Mouse (Mus musculus) CD8-positive naive resting alpha-beta T cell, adult 2 months (primary cell): ENCODE results near the gene Tmem198.

Experiments used
- DNase-seq, 2 experiments: peaks; one replicate each; pipeline ENCODE4 v3.0.0; 2022; ENCODE audit warnings: low read depth in 2 of 2, low spot score in 2 of 2

The Tmem198 gene

GRCm38 (mm10) chr1:75478916-75479634, at the start of gene Tmem198, which contains the start of gene Chpf:
TSS of gene Tmem198 (plus strand) at chr1:75479532.
TSS of gene Chpf (minus strand) at chr1:75479307.
- peak; percentile 93 to 95 for DNase-seq

GRCm38 (mm10) chr1:75435475-75436328, 43.6 kb upstream of the Tmem198 start, which contains the start of gene Gmppa:
TSS of gene Gmppa (plus strand) at chr1:75435930.
- DNase-seq: peak; percentile 38 to 54

GRCm38 (mm10) chr1:75438782-75439181, 40.5 kb upstream of the Tmem198 start:
- no peak for DNase-seq

GRCm38 (mm10) chr1:75440661-75441060, 38.7 kb upstream of the Tmem198 start:
- no peak for DNase-seq

GRCm38 (mm10) chr1:75441471-75441996, 37.8 kb upstream of the Tmem198 start:
- no peak for DNase-seq

- DNase-seq: no peak
Measured at GRCm38 (mm10) chr1:75442171-75442570, 37.2 kb upstream of the Tmem198 start.

GRCm38 (mm10) chr1:75442811-75443210, 36.5 kb upstream of the Tmem198 start:
- no peak for DNase-seq

- no peak for DNase-seq
Measured at GRCm38 (mm10) chr1:75443247-75444024, 35.9 kb upstream of the Tmem198 start.

- DNase-seq: no peak
Measured at GRCm38 (mm10) chr1:75444208-75444607, 35.1 kb upstream of the Tmem198 start.

GRCm38 (mm10) chr1:75445141-75445701, 34.1 kb upstream of the Tmem198 start:
- no peak for DNase-seq

GRCm38 (mm10) chr1:75445751-75446611, 33.4 kb upstream of the Tmem198 start:
- peak; percentile 69 to 70 for DNase-seq

GRCm38 (mm10) chr1:75446656-75447055, 32.7 kb upstream of the Tmem198 start:
- no peak for DNase-seq

GRCm38 (mm10) chr1:75447265-75448051, 31.9 kb upstream of the Tmem198 start:
- DNase-seq: no peak

- no peak for DNase-seq
Measured at GRCm38 (mm10) chr1:75448052-75448431, 31.3 kb upstream of the Tmem198 start.

- DNase-seq: no peak
Measured at GRCm38 (mm10) chr1:75448937-75449336, 30.4 kb upstream of the Tmem198 start.

GRCm38 (mm10) chr1:75449377-75450135, 29.8 kb upstream of the Tmem198 start:
- DNase-seq: no peak

GRCm38 (mm10) chr1:75450314-75451005, 28.9 kb upstream of the Tmem198 start, which contains the start of gene Asic4:
TSS of gene Asic4 (plus strand) at chr1:75450436.
- DNase-seq: no peak

GRCm38 (mm10) chr1:75451900-75452299, 27.4 kb upstream of the Tmem198 start:
- DNase-seq: no peak
